Mouse (Mus musculus): ENCODE measurements at regions not wholly inside any gene's neighbourhood (a gene's known extent, or its start where the extent isn't known, plus 50 kb on each side); places are given as distances from the start of the nearest gene placed in this dataset.
A peak's percentile ranks its signal among the peaks of the same experiment; 100 is the strongest.

DNA sequence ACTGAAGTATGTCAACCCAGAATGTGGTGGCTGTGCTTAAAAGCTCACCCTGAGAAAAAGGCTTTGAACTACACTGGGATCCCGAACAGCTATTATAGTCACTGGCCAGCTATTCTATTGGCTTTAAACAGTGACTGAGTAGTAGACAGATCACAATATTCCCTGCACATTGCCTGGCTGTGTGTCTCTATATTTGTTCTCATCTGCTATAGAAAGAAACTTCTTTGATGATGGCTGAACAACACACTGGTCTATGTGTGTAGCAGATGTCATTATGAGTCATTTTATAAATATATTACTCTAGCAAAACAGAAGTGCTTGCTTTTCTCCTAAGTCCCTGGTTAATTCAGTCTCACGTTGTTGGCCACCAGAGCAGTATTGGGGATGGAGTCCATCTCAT is 152.1 kb upstream of the Slco6d1 start:
- DNase-seq = no peak

- no peak for DNase-seq
Measured at GRCm38 (mm10) chr1:98270212-98270611, 150.7 kb upstream of the Slco6d1 start.

DNA sequence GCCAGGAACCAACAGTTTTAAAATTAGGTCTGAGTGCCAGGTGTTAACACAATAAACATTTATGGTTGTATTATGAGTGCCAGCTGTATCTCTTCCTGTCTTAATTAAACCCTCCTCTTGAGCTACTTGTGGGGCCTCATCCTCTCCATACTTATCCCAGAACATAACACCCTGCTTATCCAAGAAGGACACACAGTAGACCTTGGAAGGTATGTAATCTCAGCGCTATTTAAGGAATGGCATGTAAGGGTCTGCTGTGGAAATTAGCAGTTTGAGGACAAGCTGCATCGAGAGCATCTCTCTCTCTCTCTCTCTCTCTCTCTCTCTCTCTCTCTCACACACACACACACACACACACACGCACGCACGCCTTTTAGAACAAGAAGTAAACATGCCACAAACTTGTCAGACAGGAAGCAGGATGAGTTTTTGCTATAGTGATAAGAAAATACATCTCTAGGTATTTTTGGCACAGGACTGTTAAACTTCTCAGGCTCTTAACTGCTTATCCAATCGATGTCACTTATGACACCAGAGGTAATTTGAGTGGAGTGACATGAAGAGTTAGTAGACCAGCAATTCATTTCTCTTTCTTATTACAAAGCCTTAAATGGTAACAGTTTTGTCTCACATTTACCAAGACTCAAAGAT is 146.8 kb upstream of the Slco6d1 start:
- DNase-seq = no peak

GRCm38 (mm10) chr1:98275524-98275923 is 145.4 kb upstream of the Slco6d1 start:
- DNase-seq = no peak

GRCm38 (mm10) chr1:98279446-98280048 is 141.4 kb upstream of the Slco6d1 start:
- no peak for DNase-seq

DNA sequence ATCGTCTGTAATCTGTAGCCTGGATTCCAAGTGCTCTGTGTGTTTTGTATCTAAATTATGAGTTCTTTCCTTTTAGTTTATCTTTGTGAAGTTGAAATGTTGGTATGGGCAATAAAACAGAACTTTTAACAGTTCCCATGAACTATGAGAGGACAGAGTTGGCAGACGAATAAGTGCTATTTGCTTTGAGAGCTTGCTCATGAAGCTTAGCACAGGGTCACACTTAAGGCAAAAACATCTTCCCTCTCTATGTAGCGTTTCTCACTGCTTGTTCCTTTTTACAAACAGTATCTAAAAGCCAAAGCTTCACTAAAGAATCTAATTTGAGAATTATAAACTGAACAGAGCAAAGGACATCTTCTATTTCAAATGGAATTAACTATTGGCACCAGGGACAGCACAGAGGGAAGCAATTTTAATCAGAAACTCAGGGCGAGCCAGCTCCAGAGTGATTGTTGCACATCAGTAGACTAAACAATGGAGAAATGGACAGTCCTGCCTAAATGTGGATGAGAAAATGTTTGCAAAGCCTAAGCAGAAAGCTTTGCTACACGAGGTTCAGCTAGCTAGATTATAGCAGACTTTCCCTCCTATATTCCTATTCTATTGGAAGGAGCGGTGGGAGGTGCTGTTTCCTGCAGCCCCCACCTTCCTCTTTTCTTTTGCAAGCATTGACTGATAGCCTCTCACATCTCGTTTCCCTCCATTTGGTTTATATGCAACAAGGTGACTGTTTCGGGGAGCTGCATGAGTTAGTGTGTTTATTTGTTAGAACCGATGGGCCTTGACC is 140.5 kb upstream of the Slco6d1 start:
- no peak for DNase-seq

- DNase-seq = no peak
Measured at GRCm38 (mm10) chr1:98281053-98281770, 139.7 kb upstream of the Slco6d1 start.

- no peak for DNase-seq
Measured at GRCm38 (mm10) chr1:98281771-98282149, 139.2 kb upstream of the Slco6d1 start.

GRCm38 (mm10) chr1:98303166-98303565 is 117.8 kb upstream of the Slco6d1 start:
- no peak for DNase-seq

DNA sequence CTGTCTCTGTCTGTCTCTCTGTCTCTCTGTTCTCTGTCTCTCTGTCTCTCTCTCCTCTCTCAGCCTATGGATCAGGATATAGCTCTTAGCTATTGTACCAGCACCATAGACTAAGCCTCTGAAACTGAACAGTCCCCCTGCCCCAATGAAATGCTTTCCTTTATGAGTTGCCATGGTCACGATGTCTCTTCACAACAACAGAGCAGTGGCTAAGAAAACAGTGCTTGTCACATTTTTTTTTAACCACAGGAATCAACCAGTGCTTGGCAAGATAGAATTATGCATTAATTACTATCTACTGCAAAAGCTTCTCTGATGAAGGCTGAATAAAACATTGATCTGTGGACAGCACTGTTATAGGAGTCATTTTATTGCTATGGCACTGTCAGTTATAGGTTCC is 114.6 kb upstream of the Slco6d1 start:
- DNase-seq = no peak

DNA sequence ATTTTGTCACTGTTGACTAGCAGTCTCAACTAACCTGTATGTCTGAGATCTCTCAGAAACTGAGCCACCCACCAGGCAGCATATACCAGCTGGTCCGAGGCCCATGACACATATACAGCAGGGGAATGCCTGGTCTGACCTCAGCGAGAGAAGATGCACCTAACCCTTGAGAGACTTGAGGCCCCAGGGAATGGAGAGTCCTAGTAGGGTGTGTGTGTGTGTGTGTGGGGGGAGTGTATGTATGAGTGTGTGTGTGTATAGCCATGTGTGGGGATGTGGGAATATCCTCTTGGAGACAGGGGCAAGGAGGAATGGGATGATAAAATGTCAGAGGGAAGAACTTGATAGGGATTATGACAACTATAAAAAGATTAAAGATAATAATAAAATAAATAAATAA is 113.4 kb upstream of the Slco6d1 start:
- DNase-seq = no peak

DNA sequence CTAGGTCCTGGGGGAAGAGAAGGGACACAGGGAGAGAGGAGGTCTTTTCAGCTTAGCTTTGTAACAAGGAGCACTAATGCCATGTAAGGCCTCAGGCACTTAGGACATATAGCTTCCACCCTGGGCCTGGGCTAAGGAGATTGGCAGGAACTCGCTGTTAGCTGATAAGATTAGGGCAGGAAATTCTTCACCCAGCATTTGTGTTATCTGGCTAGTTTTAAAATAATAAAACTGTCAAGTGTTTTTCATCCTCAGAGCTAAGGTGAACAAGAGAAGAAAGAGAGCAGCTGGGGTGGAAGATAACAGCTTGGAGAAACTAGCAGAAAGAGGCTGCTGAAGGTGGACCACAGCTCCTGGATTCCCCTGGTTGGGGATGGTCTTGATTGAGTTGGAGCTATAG is 111.0 kb upstream of the Slco6d1 start:
- no peak for DNase-seq

GRCm38 (mm10) chr1:98350095-98350549 is 70.8 kb upstream of the Slco6d1 start:
- DNase-seq = peak; percentile 57 to 86

- no peak for DNase-seq
Measured at GRCm38 (mm10) chr1:98350725-98351124, 70.2 kb upstream of the Slco6d1 start.

- no peak for DNase-seq
Measured at GRCm38 (mm10) chr1:98351530-98351929, 69.4 kb upstream of the Slco6d1 start.

All from cerebellum, postnatal 10 days (tissue).